Mouse (Mus musculus) intestine, embryonic 16.5 days (tissue): ENCODE results near the gene Rflnb. TPM values are rescaled to one million over a fixed set of nuclear protein-coding genes. Genes with fewer than 3 reads are reported as not detected.

Experiments used
- ATAC-seq: fragments of 200-750 bp; cut with Nextera tagmentation; 2 replicates; pipeline ENCODE4 v1.8.0; 2017; ENCODE audit warnings: moderate TSS enrichment, moderate library complexity
- H3K27ac ChIP-seq: fragments of 300-500 bp; sonication (generic); 2 replicates; pipeline ENCODE4 v1.5.1; 2014; ENCODE audit warnings: mild to moderate bottlenecking, low read length
- H3K27me3 ChIP-seq: fragments of 300-500 bp; sonication (generic); replicated peaks from 2 replicates; pipeline ENCODE4 v1.6.1; 2014; ENCODE audit warnings: low read length, control low read depth, mixed read lengths; ENCODE audit not compliant: control insufficient read depth, insufficient read depth
- H3K36me3 ChIP-seq: fragments of 300-500 bp; sonication (generic); 2 replicates; pipeline ENCODE4 v1.6.1; 2014; ENCODE audit warnings: low read length, control low read depth; ENCODE audit not compliant: control insufficient read depth, insufficient read depth
- H3K4me1 ChIP-seq: fragments of 300-500 bp; sonication (generic); 2 replicates; pipeline ENCODE4 v1.6.1; 2014; ENCODE audit warnings: low read length, control low read depth, mixed read lengths; ENCODE audit not compliant: control insufficient read depth, insufficient read depth
- H3K4me2 ChIP-seq: fragments of 300-500 bp; sonication (generic); 2 replicates; pipeline ENCODE4 v1.6.1; 2014; ENCODE audit warnings: low read depth, low read length, control low read depth
- H3K4me3 ChIP-seq: fragments of 300-500 bp; sonication (generic); 2 replicates; pipeline ENCODE4 v1.5.1; 2014; ENCODE audit warnings: mild to moderate bottlenecking, low read length
- H3K9ac ChIP-seq: fragments of 300-500 bp; sonication (generic); 2 replicates; pipeline ENCODE4 v1.6.1; 2014; ENCODE audit warnings: low read depth, low read length
- H3K9me3 ChIP-seq: fragments of 300-500 bp; sonication (generic); 2 replicates; pipeline ENCODE4 v1.6.1; 2016; ENCODE audit warnings: low read length, control low read depth; ENCODE audit not compliant: control insufficient read depth
- WGBS: fragments of 180-500 bp; shearing (Covaris S2); extraction: QIAGEN DNeasy Blood & Tissue Kit; methylation state at CpG from one replicate; pipeline ENCODE4 v1.1.7; 2014; 5-methylcytosine and 5-hydroxymethylcytosine counted together
- polyA plus RNA-seq: library from polyadenylated mRNA; unstranded; fragments of >200 nt; fragmentation: Nextera tagmentation; extraction: Ambion mirVana; gene quantifications from 2 replicates; pipeline ENCODE4 v1.2.1, GENCODE M21; 2015

Rflnb gene
- polyA plus RNA-seq, 1 experiment from 2014 or later: 48.8 TPM

- WGBS: 44% methylated on average over 3 of the region's 3 CpGs
- Histone ChIP-seq H3K27ac (no peak overlapping the region), H3K4me1 (peaks cover 10% of the 10 kb centered on the region; the same call in 1 of the 2 replicates)
Observed at GRCm38 (mm10) chr11:76001237-76001878, 26.2 kb downstream of the Rflnb start.

GRCm38 (mm10) chr11:76000701-76001100, 26.9 kb downstream of the Rflnb start:
- Histone ChIP-seq H3K27me3 (no peaks in the 10 kb centered on the region), H3K4me1 (peaks cover 10% of the 10 kb centered on the region; the same call in 1 of the 2 replicates), H3K27ac (no peak overlapping the region), H3K36me3 (no peaks in the 10 kb centered on the region), H3K4me3 (no peak overlapping the region), H3K9ac (no peak overlapping the region), H3K9me3 (no peaks in the 10 kb centered on the region), H3K4me2 (no peak overlapping the region)
- no peak for ATAC-seq
- 85% methylated on average over 5 of the region's 5 CpGs for WGBS

More at GRCm38 (mm10) chr11:76001237-76001878, 26.2 kb downstream of the Rflnb start:
- Histone ChIP-seq H3K9me3 (no peaks in the 10 kb centered on the region), H3K9ac (no peak overlapping the region), H3K27me3 (no peaks in the 10 kb centered on the region), H3K4me3 (no peak overlapping the region), H3K36me3 (no peaks in the 10 kb centered on the region), H3K4me2 (no peak overlapping the region)
- ATAC-seq: peak; percentile 42; the same call in 1 of the 2 replicates

- peak within 1 kb of the TSS; percentile 87 for H3K4me2 ChIP-seq
- no peaks in the 10 kb centered on the region for H3K36me3 ChIP-seq
- H3K27me3 ChIP-seq: no peaks in the 10 kb centered on the region
- no peaks in the 10 kb centered on the region for H3K9me3 ChIP-seq
- peak; percentile 85 for ATAC-seq
- 13% methylated on average over 34 of the region's 36 CpGs for WGBS
- H3K27ac ChIP-seq: no peak within 1 kb of the TSS
- H3K4me1 ChIP-seq: peaks cover 10% of the 10 kb centered on the region; the same call in 1 of the 2 replicates
- peak within 1 kb of the TSS; percentile 74 for H3K4me3 ChIP-seq
- peak within 1 kb of the TSS; percentile 69 for H3K9ac ChIP-seq
Observed at GRCm38 (mm10) chr11:75999440-76000155, 28.0 kb downstream of the Rflnb start, which contains the start of gene 1700016K19Rik. Gene 1700016K19Rik, plus strand, starts transcription at chr11:75999912.

- ATAC-seq: no peak
- Histone ChIP-seq H3K9me3 (no peaks in the 10 kb centered on the region), H3K36me3 (no peaks in the 10 kb centered on the region), H3K27me3 (no peaks in the 10 kb centered on the region), H3K4me1 (0 out of 2 replicates have a peak, but pooled peaks cover 1% of the 10 kb centered on the region), H3K4me2 (no peak overlapping the region), H3K9ac (no peak overlapping the region), H3K4me3 (no peak overlapping the region), H3K27ac (no peak overlapping the region)
- 50% methylated on average over 9 of the region's 9 CpGs for WGBS
Observed at GRCm38 (mm10) chr11:75994357-75994756, 33.2 kb downstream of the Rflnb start.

GRCm38 (mm10) chr11:75992481-75992880, 35.1 kb downstream of the Rflnb start:
- Histone ChIP-seq H3K4me3 (no peak overlapping the region), H3K4me2 (no peak overlapping the region), H3K9me3 (no peaks in the 10 kb centered on the region), H3K4me1 (no peaks in the 10 kb centered on the region), H3K9ac (no peak overlapping the region), H3K36me3 (no peaks in the 10 kb centered on the region), H3K27ac (no peak overlapping the region), H3K27me3 (no peaks in the 10 kb centered on the region)
- no peak for ATAC-seq
- 86% methylated on average over 8 of the region's 8 CpGs for WGBS

GRCm38 (mm10) chr11:75991911-75992310, 35.7 kb downstream of the Rflnb start:
- H3K4me2 ChIP-seq: no peak overlapping the region
- H3K9ac ChIP-seq: no peak overlapping the region
- no peaks in the 10 kb centered on the region for H3K27me3 ChIP-seq
- no peaks in the 10 kb centered on the region for H3K4me1 ChIP-seq
- no peaks in the 10 kb centered on the region for H3K9me3 ChIP-seq
- H3K4me3 ChIP-seq: no peak overlapping the region
- 90% methylated on average over 8 of the region's 8 CpGs for WGBS
- ATAC-seq: no peak
- no peak overlapping the region for H3K27ac ChIP-seq
- H3K36me3 ChIP-seq: no peaks in the 10 kb centered on the region

- ATAC-seq: no peak
Observed at GRCm38 (mm10) chr11:75990965-75991835, 36.4 kb downstream of the Rflnb start.

GRCm38 (mm10) chr11:75985948-75986347, 41.6 kb downstream of the Rflnb start:
- H3K36me3 ChIP-seq: no peaks in the 10 kb centered on the region
- H3K27me3 ChIP-seq: no peaks in the 10 kb centered on the region
- ATAC-seq: no peak
- no peaks in the 10 kb centered on the region for H3K4me1 ChIP-seq
- no peaks in the 10 kb centered on the region for H3K9me3 ChIP-seq
- no peak overlapping the region for H3K4me2 ChIP-seq
- H3K27ac ChIP-seq: no peak overlapping the region
- no peak overlapping the region for H3K9ac ChIP-seq
- H3K4me3 ChIP-seq: no peak overlapping the region
- WGBS: 73% methylated on average over 7 of the region's 7 CpGs

More at GRCm38 (mm10) chr11:75990965-75991835, 36.4 kb downstream of the Rflnb start:
- H3K9ac ChIP-seq: no peak overlapping the region
- no peak overlapping the region for H3K27ac ChIP-seq
- H3K9me3 ChIP-seq: no peaks in the 10 kb centered on the region
- H3K4me3 ChIP-seq: no peak overlapping the region
- H3K4me2 ChIP-seq: no peak overlapping the region
- H3K36me3 ChIP-seq: no peaks in the 10 kb centered on the region
- no peaks in the 10 kb centered on the region for H3K4me1 ChIP-seq
- no peaks in the 10 kb centered on the region for H3K27me3 ChIP-seq
- 78% methylated on average over 15 of the region's 15 CpGs for WGBS

- Histone ChIP-seq H3K27ac (no peak overlapping the region), H3K4me2 (no peak overlapping the region), H3K27me3 (no peaks in the 10 kb centered on the region), H3K4me3 (no peak overlapping the region), H3K9ac (no peak overlapping the region), H3K9me3 (no peaks in the 10 kb centered on the region), H3K36me3 (no peaks in the 10 kb centered on the region), H3K4me1 (no peaks in the 10 kb centered on the region)
- no peak for ATAC-seq
- 47% methylated on average over 1 of the region's 1 CpGs for WGBS
Observed at GRCm38 (mm10) chr11:75984581-75984980, 43.0 kb downstream of the Rflnb start.
